Mouse (Mus musculus) WW6 (cell line): ENCODE data around the gene Slc2a3.
"Not testable (repeated sequence)": the region's sequence is repeated elsewhere in the genome, so short reads cannot be mapped to it uniquely, and the experiment has no call there.

Experiments used
- DNase-seq: peaks from one replicate; pipeline ENCODE4 v3.0.0-alpha.2; 2013; ENCODE audit warnings: low read depth, low spot score

Gene Slc2a3

DNA sequence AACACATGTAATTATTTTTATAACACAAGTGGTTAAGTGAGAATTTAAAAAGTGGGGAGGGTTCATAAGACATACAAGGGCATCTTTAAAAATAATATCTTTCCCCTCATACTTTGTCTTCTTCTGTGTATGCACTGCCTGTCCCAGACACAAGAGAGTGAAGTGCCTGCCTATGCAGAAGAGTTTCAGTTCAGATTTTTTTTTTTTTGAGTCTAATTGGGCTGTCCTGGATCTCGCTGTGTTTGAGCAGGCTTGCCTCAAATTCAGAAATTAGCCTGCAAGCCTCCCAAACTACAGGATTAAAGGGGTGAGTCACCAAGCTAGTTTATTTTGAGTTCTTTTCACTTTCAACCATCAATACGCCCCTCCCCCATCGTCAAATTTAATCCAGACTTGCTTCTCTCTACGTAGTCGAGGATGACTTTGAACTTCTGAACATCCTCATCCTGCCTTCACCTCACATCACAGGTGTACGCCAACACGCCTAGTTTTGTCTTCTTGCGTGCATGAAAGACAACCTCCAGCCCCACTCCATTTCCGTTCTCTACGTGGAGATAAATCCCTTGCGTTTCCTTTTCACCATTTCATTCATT lies 8.7 kb upstream of the Slc2a3 start:
- DNase-seq = no peak

DNA sequence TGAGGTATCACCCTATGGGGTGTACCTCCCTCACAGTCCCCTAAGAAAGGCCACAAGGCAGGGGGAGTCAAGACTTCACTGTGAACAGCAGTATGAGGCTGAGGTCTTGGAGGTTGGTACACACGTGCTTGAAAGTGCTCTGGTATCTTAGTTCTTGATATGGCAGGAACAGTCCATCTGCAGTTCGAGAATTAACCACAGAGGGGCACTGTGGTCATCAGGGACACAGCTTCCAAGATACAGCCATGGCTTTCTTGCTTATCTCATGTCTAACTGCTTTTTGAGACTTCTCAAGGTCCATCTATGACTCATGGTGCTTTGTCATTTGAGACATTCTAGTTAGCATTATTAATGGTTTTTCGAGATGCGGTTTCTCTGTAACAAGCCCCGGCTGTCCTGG lies 3.0 kb upstream of the Slc2a3 start:
- no peak for DNase-seq

DNA sequence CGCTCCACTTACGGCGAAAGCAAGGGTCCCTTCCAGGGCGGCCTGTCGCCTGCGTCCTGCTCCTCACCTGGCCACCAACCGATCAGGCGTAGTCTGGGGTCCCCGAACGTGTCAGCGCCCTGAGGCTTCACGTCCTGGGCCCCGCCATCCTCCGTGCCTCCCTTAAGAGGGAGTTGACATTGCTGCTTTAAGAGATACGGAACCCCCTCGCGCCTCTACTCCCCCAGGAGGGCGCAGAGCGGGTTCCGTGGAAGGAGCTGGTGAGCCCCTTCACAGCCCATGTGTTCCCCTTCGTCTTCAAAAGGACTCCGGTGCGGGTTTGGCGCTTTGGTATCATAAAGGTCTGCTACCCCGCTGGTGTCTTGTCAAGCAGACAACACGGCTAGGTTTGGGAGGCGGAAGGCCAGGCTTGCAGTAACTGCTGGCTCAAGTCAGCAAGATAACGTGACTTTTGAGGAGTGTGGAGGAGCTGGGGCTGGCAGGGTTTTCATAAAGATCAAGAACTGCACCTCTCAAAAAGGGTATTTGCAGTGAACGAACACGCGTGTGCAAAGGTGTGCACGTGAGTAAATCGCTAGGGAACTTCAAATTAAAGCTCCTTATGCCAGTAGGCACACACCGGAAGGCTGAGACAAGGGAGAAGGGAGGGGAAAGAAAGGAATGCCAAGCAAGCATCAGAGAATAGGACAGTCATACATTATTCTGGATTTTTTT lies 518 bp upstream of the Slc2a3 start:
- DNase-seq = no peak

GRCm38 (mm10) chr6:122800640-122801300 lies 670 bp downstream of the Slc2a3 start:
- no peak for DNase-seq

- DNase-seq = no peak
Measured at GRCm38 (mm10) chr6:122795254-122795935, 6.0 kb downstream of the Slc2a3 start.

GRCm38 (mm10) chr6:122786275-122786674 lies 15.2 kb downstream of the Slc2a3 start:
- DNase-seq = no peak

DNA sequence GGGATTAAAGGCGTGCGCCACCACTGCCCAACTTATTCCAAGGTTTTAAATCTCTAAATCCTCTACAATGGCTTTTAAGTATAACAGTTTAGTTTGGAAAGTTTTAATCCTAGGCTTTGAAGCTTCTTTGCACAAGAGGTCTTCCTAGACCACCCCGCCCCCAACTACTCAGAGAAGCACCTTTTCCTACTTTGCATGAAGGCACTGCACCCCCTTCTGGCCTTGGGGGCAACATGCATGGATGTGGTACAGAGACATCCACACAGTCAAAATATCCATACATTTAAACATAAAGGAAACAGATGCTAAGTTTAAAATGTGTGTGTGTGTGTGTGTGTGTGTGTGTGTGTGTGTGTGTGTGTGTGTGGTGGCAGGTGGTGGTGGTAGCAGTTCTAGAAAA lies 16.6 kb downstream of the Slc2a3 start:
- DNase-seq = no peak

DNA sequence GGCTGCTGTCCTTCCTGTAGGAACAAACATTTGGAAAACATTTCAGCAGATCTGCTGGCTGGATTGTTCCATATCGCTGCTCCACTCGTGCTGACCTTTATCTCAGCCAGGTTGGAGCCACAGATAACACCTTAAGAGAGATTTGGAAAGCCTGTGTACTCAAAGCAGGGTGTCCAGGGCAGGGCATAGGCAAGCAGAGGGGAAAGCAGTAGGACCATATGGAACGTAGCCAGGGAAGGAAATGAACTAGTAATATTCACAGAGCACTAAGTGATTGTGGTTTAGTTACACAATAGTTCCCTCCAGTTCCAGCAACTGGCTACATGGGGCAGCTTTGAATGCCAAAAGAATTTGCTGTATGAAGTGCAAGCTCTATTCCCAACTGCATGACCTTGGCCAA lies 19.3 kb downstream of the Slc2a3 start:
- DNase-seq = no peak

- no peak for DNase-seq
Measured at GRCm38 (mm10) chr6:122781167-122781566, 20.3 kb downstream of the Slc2a3 start.

DNA sequence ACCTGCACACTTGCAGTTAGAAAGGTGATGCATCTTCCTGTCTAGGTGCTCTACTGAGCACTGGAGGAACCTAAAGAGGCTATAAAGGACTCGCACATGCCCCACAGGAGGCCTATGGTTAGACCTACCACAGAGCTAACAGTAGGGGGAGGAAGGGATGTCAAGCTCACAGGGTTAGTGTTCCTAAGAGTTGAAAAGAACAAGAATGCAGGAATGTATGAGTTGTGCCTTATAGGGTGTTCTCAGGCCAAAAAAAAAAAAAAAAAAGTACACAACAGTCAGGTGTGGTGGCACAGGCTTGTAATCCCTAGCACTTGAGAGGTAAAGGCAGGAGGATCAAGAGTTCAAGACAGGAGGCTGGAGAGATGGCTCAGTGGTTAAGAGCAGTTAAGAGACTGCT lies 21.5 kb downstream of the Slc2a3 start:
- DNase-seq = no peak

GRCm38 (mm10) chr6:122776040-122776439 lies 25.4 kb downstream of the Slc2a3 start:
- DNase-seq = no peak

GRCm38 (mm10) chr6:122774345-122774744 lies 27.1 kb downstream of the Slc2a3 start:
- DNase-seq = no peak

DNA sequence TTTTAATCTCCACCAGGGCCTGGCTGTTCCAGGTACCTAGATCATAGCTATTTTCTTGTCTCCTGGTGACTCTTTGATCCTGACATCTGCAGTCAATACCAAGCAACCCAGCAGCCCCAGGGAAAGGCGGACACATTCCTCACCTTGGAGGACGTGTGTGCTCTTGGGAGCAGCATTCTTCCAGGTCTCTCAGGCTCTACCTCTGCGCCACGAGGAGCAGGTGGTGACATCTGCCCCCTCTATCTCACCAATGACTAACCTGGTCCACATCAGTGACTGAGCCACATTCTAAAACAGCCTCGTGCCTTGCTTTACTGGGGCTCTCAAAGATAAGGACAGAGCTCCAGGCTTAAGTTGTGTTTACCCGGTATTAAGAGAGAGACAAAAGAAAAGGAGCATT lies 28.7 kb downstream of the Slc2a3 start:
- no peak for DNase-seq

GRCm38 (mm10) chr6:122770760-122771315 lies 30.6 kb downstream of the Slc2a3 start:
- DNase-seq = no peak

GRCm38 (mm10) chr6:122769771-122770759 lies 31.4 kb downstream of the Slc2a3 start:
- DNase-seq = no peak

DNA sequence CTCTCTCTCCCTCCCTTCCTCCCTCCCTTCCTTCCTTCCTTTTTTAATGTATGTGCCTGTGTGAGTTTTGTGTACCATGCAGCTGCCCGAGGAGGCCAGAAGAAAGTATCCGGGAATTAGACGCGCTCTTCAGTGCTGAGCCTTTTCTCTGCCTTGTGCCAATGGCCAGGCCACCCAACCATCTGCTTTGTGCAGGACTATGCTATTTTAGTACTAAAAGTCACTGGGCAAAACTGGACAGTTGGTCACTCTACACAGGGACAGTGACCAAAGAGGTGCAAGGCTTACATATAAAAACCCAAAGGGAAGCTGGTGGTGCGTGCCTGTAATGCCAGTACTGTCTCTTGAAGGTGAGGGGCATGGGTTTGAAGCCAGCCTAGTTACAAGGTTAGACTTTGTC lies 33.2 kb downstream of the Slc2a3 start:
- DNase-seq = no peak

DNA sequence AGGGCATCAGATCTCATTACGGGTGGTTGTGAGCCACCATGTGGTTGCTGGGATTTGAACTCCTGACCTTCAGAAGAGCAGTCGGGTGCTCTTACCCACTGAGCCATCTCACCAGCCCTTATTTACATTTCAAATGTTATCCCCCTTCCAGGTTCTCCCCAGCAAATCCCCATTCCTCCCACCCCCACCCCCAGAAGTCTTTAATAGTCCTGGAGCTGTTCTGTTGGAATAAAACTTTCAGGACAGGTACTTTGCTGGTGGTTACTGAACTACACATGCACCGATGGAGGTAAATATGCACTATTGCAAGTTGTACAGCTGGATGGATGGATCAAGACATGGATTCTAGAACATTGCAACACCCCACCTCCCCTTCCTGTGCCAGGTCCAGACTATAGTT lies 34.4 kb downstream of the Slc2a3 start:
- DNase-seq = not testable (repeated sequence)

- no peak for DNase-seq
Measured at GRCm38 (mm10) chr6:122766145-122766968, 35.1 kb downstream of the Slc2a3 start.

DNA sequence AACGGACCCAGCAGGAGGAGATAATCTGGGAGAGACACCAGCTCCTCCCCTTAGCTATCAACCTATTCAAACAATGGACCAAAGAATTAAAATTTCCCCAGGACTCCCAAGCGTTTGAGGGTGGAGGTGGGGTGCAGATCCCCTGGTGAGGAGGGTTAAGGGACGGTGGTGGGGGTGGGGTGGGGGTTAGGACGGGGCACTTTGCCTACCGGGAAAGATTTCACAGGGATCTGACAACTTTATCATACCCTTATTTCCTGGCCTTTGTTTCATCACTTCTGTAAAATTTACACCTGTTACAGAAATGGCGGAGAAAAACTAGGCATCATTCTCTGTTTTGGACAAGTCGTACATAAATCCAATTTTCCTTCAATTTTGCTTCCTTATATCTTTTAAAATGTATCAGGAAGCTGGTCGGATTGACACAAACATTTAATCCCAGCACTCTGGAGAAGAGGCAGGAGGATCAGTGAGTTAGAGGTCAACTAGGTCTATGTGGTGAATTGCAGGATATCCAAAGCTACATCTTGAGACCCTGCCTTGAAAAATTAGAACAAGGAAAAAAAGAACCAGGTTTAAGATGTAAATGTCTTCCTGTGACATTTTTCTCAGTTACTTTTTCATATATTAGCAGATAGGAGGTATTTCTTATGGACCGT lies 36.0 kb downstream of the Slc2a3 start:
- DNase-seq = no peak
